Mouse (Mus musculus) C2C12 (cell line): Measurements from ENCODE around the gene Vmn1r90. TPM values are rescaled to one million over a fixed set of nuclear protein-coding genes. Genes with fewer than 3 reads are reported as not detected.
"Not testable (repeated sequence)": the region's sequence is repeated elsewhere in the genome, so short reads cannot be mapped to it uniquely, and the experiment has no call there.

Experiments
- H3K27me3 ChIP-seq: one replicate; pipeline ENCODE4 v1.6.1; 2011; ENCODE audit not compliant: control insufficient read depth, insufficient read depth, insufficient read length
- H3K36me3 ChIP-seq: one replicate; pipeline ENCODE4 v1.6.1; 2011; ENCODE audit not compliant: control insufficient read depth, insufficient read depth
- H3K4me3 ChIP-seq: one replicate; pipeline ENCODE4 v1.5.1; 2011; ENCODE audit warnings: mild to moderate bottlenecking, control low read depth; ENCODE audit not compliant: poor library complexity, insufficient read depth, severe bottlenecking
- H3K79me2 ChIP-seq: one replicate; pipeline ENCODE4 v1.6.1; 2011; ENCODE audit not compliant: control insufficient read depth, insufficient read depth
- H3K79me3 ChIP-seq: one replicate; pipeline ENCODE4 v1.6.1; 2011; ENCODE audit warnings: low read depth, control low read depth
- H3ac ChIP-seq: one replicate; pipeline ENCODE3; 2011; ENCODE audit warnings: low read depth; ENCODE audit not compliant: control insufficient read depth, insufficient read length
- CEBPB ChIP-seq: IDR thresholded peaks from one replicate; pipeline ENCODE4 v1.6.1; 2011; ENCODE audit warnings: low read depth, mild to moderate bottlenecking, control low read depth, moderate library complexity
- CTCF ChIP-seq: IDR thresholded peaks from one replicate; pipeline ENCODE4 v1.5.1; 2011; ENCODE audit not compliant: control insufficient read depth, insufficient read depth, insufficient read length
- FOSL1 ChIP-seq: IDR thresholded peaks from one replicate; pipeline ENCODE4 v1.8.0; 2011; ENCODE audit warnings: mild to moderate bottlenecking, low read length; ENCODE audit not compliant: poor library complexity, insufficient read depth, severe bottlenecking
- MAX ChIP-seq: IDR thresholded peaks from one replicate; pipeline ENCODE4 v1.6.1; 2011; ENCODE audit warnings: mild to moderate bottlenecking, control low read depth
- MYOD1 ChIP-seq: IDR thresholded peaks from one replicate; pipeline ENCODE4 v1.6.1; 2011; ENCODE audit warnings: low read depth; ENCODE audit not compliant: control insufficient read depth, insufficient read length
- MYOG ChIP-seq: IDR thresholded peaks from one replicate; pipeline ENCODE4 v1.6.1; 2011; ENCODE audit not compliant: control insufficient read depth, insufficient read length; ENCODE audit errors: extremely low read depth
- USF1 ChIP-seq: IDR thresholded peaks from one replicate; pipeline ENCODE4 v1.6.1; 2011; ENCODE audit warnings: low read depth, mild to moderate bottlenecking, control low read depth, moderate library complexity
- long read RNA-seq, 2 experiments: library from polyadenylated mRNA; unstranded; transcript quantifications; one replicate each; pipeline ENCODE4 v2.0.0; 2019 to 2020
- polyA plus RNA-seq: library from polyadenylated mRNA; unstranded; fragments of >200 nt; fragmentation: generic; extraction: Trizol; gene quantifications from one replicate; pipeline ENCODE4 v1.2.1, GENCODE M21; 2012; ENCODE audit warnings: missing spikeins

The Vmn1r90 gene
- not detected for polyA plus RNA-seq
- long read RNA-seq, experiment 1 = 0 reads
- long read RNA-seq, experiment 2 = 0 reads

- Histone ChIP-seq H3ac (no peak within 1 kb of the TSS), H3K79me3 (no peaks in the 10 kb centered on the region), H3K27me3 (no peaks in the 10 kb centered on the region), H3K36me3 (no peaks in the 10 kb centered on the region), H3K79me2 (no peaks in the 10 kb centered on the region), H3K4me3 (no peak within 1 kb of the TSS)
- no peak for TF ChIP-seq MYOG
- TF ChIP-seq FOSL1 = no peak
- no peak for TF ChIP-seq MAX
- no peak for TF ChIP-seq MYOD1
- TF ChIP-seq CEBPB = no peak
- TF ChIP-seq CTCF = no peak
- TF ChIP-seq USF1 = no peak
These were observed at the start of gene Vmn1r90 for GRCm38 (mm10) chr7:14563406-14563805. Vmn1r90 (minus strand) TSS chr7:14563506.

GRCm38 (mm10) chr7:14593009-14593408 is 29.7 kb upstream of the Vmn1r90 start:
- not testable (repeated sequence) for H3K27me3 ChIP-seq, H3ac ChIP-seq, H3K36me3 ChIP-seq, H3K4me3 ChIP-seq, H3K79me3 ChIP-seq, H3K79me2 ChIP-seq

- no peaks in the 10 kb centered on the region for H3K79me3 ChIP-seq
- no peak overlapping the region for H3ac ChIP-seq
- no peak overlapping the region for H3K4me3 ChIP-seq
- TF ChIP-seq MAX = no peak
- TF ChIP-seq CEBPB = no peak
- TF ChIP-seq CTCF = no peak
- TF ChIP-seq USF1 = no peak
- no peak for TF ChIP-seq MYOD1
- TF ChIP-seq MYOG = no peak
- no peak for TF ChIP-seq FOSL1
- no peaks in the 10 kb centered on the region for H3K79me2 ChIP-seq
- no peaks in the 10 kb centered on the region for H3K27me3 ChIP-seq
- no peaks in the 10 kb centered on the region for H3K36me3 ChIP-seq
These were observed 11.0 kb downstream of the Vmn1r90 start for GRCm38 (mm10) chr7:14552284-14552683.

- no peaks in the 10 kb centered on the region for H3K79me2 ChIP-seq
- H3K27me3 ChIP-seq = no peaks in the 10 kb centered on the region
- H3K4me3 ChIP-seq = no peak overlapping the region
- H3K79me3 ChIP-seq = no peaks in the 10 kb centered on the region
- no peak overlapping the region for H3ac ChIP-seq
- TF ChIP-seq CEBPB = no peak
- TF ChIP-seq USF1 = no peak
- no peak for TF ChIP-seq MYOD1
- no peaks in the 10 kb centered on the region for H3K36me3 ChIP-seq
These were observed 38.0 kb downstream of the Vmn1r90 start for GRCm38 (mm10) chr7:14525280-14525679.

GRCm38 (mm10) chr7:14522636-14523035 is 40.7 kb downstream of the Vmn1r90 start:
- Histone ChIP-seq H3K79me2 (no peaks in the 10 kb centered on the region), H3K36me3 (no peaks in the 10 kb centered on the region), H3K79me3 (no peaks in the 10 kb centered on the region), H3ac (no peak overlapping the region), H3K27me3 (no peaks in the 10 kb centered on the region), H3K4me3 (no peak overlapping the region)
- no peak for TF ChIP-seq MYOG
- TF ChIP-seq CEBPB = no peak
- TF ChIP-seq CTCF = no peak
- no peak for TF ChIP-seq MAX
- TF ChIP-seq MYOD1 = no peak
- no peak for TF ChIP-seq USF1
- no peak for TF ChIP-seq FOSL1

- TF ChIP-seq MAX (no peak), FOSL1 (no peak), CTCF (no peak), MYOD1 (no peak), MYOG (no peak), USF1 (no peak), CEBPB (no peak)
- Histone ChIP-seq H3K4me3 (no peak overlapping the region), H3K79me2 (no peaks in the 10 kb centered on the region), H3ac (no peak overlapping the region), H3K36me3 (no peaks in the 10 kb centered on the region), H3K27me3 (no peaks in the 10 kb centered on the region), H3K79me3 (no peaks in the 10 kb centered on the region)
These were observed 45.0 kb downstream of the Vmn1r90 start for GRCm38 (mm10) chr7:14518301-14518700.

Other genes with a start within 250 kb of the Vmn1r90 start
- gene Obox8, start 229.9 kb downstream of the Vmn1r90 start, polyA plus RNA-seq = not detected
- not detected for gene Sult2a8, start 116.7 kb downstream of the Vmn1r90 start, polyA plus RNA-seq
- gene Sult2a7, start 69.3 kb downstream of the Vmn1r90 start, polyA plus RNA-seq = not detected
- gene Obox7, start 96.0 kb upstream of the Vmn1r90 start, polyA plus RNA-seq = not detected